Mouse (Mus musculus) CD8-positive naive resting alpha-beta T cell, adult 2 months (primary cell): Measurements from ENCODE around the gene Chac1.

Experiments
- DNase-seq, 2 experiments: peaks; one replicate each; pipeline ENCODE4 v3.0.0; 2022; ENCODE audit warnings: low read depth in 2 of 2, low spot score in 2 of 2

Gene Chac1

DNA sequence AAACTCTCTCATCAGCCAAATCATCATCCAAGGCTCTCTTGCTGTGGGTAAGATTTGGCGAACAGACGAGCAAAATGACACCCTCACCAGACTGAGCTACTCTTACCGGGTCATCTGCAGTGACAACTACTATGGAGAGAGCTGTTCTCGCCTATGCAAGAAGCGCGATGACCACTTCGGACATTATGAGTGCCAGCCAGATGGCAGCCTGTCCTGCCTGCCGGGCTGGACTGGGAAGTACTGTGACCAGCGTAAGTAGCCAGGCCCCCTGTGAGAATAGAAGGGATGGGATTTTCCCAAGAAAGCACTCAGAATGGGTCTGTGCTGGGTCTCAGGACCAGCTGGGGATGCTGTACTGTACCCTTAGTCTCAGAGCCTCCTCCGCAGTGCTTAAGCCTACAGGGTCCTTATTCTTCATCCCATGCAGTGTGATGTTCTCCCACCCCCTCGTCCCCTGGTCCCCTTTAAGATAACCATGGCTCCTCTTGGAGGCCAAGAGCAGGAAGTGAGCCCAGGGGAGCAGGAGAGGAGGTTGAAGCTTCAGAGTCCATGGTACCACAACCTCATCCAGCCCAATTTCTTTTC, 23.0 kb upstream of the Chac1 start:
- no peak for DNase-seq

DNA sequence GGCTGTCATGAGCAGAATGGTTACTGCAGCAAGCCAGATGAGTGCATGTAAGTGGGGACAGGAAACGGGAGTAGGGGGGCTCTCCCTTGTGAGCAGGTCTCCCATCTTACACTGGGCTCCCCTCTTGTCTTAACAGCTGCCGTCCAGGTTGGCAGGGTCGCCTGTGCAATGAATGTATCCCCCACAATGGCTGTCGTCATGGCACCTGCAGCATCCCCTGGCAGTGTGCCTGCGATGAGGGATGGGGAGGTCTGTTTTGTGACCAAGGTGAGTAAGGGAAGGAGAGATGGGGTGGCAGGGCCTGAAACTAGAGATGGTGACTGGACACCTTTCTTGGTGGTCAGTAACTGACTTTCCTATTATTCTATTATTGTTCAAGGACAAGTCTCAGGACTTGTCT, 22.5 kb upstream of the Chac1 start:
- no peak for DNase-seq

DNA sequence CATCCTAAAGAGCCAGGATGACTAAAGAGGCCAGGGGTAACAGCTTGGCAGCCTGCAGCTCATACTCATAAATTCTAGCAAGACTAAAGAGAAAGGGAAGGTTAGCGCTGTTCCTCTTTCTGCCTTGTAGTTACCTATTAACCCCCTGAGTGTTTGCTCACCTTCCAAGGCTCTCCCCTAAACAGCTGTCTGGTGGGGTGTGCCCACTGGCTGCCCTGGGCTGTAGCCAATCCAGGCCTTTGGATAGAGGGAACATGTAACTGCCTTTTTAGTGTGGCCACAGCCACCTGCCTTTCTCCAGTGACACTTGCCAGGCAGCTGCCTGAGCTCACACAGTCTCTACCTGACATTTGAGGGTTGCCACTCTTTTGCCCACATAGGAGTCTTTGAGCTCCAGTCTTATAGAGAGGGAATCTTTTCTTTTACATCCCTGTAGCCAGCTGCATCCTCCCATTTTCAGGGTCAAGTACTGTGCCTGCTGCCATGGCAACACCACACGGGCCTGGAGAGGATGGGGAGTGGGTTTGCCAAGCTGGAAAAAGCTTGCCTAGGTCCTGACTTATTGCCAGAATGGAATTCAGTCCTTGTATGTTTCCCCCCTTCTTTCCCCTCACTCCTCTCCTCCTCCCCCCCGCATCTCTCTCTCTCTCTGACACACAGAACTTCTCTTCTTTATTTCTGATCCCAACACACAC, 21.8 kb upstream of the Chac1 start:
- no peak for DNase-seq

DNA sequence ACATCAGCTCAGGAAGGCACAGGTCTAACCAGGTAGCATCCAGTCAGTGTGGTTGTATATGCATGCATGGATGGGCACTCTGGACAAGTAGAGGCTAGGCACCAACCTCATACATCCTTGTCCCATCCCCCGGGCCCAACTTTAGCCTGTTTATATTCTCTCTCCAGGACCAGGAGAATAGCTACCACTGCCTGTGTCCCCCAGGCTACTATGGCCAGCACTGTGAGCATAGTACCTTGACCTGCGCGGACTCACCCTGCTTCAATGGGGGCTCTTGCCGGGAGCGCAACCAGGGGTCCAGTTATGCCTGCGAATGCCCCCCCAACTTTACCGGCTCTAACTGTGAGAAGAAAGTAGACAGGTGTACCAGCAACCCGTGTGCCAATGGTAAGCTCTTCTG, 20.2 kb upstream of the Chac1 start:
- no peak for DNase-seq

DNA sequence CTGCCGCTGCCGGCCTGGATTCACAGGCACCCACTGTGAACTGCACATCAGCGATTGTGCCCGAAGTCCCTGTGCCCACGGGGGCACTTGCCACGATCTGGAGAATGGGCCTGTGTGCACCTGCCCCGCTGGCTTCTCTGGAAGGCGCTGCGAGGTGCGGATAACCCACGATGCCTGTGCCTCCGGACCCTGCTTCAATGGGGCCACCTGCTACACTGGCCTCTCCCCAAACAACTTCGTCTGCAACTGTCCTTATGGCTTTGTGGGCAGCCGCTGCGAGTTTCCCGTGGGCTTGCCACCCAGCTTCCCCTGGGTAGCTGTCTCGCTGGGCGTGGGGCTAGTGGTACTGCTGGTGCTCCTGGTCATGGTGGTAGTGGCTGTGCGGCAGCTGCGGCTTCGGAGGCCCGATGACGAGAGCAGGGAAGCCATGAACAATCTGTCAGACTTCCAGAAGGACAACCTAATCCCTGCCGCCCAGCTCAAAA, 18.8 kb upstream of the Chac1 start:
- DNase-seq, result no peak

DNA sequence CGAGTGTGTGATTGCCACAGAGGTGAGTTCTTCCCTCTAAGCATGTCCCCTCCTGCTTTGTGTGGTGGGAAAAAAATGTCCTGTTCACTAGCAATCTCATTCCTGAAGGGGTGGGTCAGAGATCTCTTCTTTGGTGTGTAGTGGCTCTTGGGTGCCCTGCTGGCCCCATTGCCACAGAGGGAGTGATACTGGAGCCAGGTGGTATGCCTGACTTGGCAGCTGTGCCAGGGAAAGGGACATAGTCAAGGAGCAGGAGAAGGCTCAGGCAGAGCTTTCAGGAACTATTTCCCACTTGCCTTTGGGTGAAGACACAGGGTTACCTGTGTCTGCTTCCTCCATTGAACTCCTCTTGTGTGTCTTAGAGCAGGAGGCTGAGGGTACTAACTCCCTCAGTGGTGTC, 16.9 kb upstream of the Chac1 start:
- no peak for DNase-seq

DNA sequence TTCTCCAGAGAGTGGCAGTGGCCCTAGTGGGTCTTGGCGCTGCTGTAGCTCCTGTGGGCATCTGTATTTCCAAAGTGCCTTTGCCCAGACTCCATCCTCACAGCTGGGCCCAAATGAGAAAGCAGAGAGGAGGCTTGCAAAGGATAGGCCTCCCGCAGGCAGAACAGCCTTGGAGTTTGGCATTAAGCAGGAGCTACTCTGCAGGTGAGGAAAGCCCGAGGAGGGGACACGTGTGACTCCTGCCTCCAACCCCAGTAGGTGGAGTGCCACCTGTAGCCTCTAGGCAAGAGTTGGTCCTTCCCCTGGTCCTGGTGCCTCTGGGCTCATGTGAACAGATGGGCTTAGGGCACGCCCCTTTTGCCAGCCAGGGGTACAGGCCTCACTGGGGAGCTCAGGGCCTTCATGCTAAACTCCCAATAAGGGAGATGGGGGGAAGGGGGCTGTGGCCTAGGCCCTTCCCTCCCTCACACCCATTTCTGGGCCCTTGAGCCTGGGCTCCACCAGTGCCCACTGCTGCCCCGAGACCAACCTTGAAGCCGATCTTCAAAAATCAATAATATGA, 16.0 kb upstream of the Chac1 start:
- DNase-seq, result no peak

DNA sequence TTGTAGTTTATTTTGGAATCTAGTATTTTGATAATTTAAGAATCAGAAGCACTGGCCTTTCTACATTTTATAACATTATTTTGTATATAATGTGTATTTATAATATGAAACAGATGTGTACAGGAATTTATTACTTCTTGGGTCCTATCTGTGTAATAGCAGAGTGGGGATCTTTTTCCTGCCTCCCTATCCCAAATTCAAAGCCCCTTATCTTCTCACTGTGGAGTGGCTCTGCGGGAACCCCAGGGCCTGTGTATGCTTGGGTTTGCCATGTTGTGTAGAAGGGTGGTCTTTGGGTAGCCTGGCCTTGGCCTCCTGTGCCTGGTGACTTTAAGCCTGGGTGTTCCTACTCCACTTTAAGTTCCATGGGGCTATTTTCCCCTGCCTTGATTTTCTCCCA, 15.5 kb upstream of the Chac1 start:
- no peak for DNase-seq

DNA sequence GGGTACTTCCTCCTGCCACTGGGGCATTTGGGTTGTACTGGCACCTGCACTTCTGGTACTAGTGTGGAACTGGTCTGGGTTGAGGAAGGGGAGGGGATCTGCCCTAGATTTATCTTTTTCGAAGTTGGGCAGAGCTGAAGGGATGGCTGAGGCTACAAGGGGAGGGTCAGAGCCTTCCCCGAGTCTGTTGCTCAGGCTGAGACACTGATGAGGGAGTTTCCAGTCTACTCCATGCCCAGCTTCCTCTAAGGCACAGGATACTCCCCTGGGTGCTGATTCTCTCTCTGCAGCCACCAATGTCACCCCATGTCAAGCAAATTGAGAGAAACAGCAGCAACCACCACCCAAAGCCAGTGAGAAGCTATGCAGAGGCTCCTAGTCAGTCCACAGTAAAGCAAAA, 15.0 kb upstream of the Chac1 start:
- DNase-seq, result no peak

DNA sequence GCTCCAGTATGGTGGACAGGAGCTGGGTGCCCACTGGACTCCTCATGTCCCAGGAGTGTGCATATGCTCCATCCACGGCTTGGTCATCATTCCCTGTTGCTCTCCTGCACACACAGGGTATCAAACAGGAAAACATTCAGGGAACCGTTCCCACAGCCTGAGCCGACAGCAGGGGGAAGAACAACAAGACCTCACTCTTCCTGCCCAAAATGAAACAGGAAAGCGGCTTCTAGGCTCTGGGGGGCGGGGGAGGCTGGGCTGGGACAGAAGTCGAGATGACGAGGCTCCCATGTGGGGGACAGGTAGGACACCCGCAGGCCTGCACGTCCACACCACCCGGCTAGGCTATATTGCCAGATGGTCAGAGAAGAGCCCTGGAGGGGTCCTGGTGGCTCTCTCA, 14.6 kb upstream of the Chac1 start:
- DNase-seq, result no peak

DNA sequence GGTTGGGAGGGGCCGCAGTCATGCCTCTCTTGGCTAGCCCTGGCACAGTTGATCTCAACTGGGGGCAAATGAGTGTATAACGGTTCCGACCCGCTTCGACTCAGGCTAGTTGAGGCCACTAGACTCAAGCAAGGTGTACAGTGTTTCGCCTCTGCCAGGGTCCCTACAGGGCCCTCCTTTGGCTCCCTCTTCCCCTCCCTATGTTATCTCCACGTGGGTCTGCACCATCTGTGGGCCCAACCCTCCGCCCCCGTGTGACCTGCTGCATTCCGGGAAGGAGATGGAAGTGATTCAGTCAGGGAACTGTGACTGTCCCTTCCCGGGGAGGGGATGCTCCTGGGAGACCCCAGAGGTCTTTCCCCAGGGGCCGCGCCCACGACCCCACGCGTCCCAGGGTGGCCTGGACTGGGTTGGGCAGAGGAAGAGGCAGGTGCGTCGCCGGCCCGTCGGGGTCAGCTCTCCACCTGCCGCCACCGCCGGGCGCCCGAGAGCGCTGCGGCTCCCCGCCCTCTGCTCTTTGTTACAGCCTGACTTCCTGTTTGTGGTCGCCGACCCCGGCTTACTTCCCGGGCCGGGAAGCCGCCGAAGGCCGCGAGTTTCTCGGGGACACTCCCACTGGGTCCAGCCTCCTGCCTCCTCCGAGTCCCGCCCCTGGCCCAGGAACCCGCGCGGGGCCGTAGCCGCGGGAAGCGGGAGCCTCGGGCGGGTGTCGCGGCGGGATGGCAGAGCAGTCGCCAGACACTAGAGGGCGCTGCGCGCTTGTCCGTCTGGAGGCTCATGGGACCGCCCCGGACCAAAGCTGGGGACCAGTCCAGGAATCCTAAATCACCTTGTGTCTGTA, 13.4 kb upstream of the Chac1 start:
- DNase-seq, result peak; percentile 68 to 69

DNA sequence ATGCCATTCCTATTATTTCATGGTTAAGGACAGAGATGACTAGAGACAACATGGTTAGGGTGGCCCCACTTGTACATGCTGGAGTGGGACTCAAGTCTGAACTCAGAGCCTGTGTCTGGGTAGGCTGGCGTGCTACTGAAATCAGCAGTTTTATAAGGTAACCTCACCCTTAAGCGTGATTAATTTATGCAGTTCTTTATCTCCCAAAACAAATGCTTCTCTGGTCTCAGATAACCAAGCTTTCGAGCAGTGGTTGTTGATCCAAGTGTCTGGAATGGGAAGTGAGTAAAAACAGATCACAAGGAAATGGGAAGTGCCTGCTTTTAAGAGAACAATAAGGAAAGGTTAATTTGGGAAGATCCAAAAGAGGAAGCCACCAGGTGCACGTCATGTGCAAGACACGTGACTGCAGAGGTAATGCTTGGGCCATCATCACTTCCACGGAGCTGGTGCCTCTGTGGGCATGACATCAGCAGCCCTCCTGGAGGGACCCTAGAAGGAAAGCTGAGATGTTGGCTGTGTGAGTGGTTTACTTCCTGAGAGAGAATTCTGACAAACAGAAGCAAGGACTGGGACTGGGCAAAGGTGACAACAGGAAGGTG, 6.4 kb upstream of the Chac1 start:
- DNase-seq, result no peak

DNA sequence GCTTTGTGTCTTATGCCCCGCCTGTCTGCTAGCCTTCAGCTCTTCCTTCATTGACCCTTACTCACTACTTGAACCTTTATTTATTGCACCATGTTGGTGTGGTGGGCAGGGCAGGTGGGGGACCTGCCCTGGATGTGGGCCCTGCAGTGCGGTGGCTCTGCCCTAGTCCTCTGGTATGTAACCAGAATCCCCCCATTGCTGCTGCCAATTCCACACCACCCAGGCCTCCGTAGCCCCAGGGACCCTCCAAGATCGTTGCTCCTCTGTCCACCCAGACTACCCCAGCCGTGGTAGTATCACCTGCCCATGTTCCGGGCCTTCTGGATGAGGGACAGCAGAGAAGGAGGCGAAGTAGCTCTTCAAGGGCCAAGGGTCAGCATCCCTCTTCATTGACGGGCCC, 2.7 kb downstream of the Chac1 start:
- no peak for DNase-seq

DNA sequence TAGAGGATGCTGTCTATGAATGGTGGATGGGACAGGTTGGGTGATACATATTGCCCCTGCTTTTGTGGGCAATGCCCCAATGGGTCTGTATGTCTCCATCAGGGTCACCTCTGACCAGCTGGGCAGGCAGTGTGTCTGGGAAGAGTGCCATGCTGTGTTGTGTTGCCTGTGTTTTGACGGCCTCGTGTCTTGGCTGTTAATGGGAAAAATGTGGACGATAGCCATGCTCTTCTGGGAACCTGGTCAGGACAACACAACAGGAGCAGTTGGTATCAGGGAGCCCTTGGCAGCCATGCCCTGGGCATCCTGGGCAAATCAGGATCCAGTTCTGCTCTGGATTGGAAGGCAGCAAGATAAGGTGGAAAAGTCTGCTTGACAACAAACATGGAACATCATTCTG, 4.1 kb downstream of the Chac1 start:
- no peak for DNase-seq

DNA sequence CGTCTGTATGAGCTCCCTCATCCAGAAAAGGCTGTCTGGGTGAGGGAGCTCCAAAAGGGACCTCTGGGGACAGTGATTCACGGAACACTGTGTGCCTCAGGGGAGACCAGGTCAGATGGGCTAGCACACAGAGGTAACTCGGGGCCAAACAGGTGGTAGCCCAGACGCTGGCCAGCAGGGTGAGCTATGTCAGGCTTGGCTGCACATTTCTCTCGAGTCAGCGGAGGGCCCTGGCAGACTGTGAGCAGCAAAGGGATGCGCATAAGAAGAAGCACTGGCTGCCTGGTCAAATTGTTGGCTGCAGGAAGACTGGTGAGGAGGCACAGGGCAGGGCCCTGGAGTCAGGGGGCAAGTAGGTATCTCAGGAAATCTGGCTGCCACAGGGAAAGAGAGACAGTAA, 4.6 kb downstream of the Chac1 start:
- no peak for DNase-seq

DNA sequence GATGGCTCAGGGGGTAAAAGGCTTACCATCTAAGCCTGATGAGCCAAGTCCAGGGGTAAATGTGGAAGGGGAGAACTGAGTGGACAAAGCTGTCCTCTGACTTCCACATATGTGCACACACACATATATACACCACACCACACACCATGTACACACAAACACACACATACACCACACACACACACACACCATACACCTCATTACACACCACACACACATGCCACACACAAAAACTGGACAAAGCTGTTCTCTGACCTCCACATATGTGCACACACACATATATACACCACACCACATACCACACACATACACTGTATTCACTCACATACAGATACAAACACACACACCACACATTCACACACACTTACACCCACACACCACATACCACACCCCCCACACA, 5.3 kb downstream of the Chac1 start:
- DNase-seq, result no peak

DNA sequence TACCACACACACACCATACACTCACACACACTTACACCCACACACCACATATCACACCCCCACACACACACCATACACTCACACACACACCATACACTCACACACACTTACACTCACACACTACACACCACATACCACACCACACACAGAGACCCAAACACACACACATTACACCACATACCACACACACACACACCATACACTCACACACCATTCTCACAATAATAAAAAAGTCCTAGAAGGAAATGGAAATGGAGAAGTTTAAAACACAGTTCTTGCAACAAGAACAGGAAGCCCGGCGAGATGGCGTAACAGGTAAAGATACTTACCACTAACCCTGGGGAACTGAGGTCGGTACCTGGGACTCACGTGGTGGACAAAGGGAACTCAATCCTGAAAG, 5.8 kb downstream of the Chac1 start:
- no peak for DNase-seq

DNA sequence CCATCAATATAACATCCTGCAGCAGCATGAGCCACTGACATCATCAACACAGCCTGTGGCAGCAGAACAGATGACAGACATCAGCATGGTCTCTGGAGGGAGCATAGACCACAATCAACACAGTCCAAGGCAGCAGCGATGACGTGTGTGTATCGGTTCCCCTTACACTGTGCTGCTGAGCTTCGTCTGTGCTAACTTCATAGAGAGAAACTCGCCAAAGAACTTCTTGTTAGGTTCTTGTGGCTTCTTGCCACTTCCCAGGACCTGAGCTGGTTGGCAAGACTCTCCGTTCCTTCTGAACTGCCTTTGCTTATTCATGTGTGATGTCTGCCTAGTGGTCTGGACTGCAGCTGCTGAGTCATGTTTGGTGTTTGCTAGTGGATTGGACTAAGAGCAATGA, 7.2 kb downstream of the Chac1 start:
- DNase-seq, result no peak

DNA sequence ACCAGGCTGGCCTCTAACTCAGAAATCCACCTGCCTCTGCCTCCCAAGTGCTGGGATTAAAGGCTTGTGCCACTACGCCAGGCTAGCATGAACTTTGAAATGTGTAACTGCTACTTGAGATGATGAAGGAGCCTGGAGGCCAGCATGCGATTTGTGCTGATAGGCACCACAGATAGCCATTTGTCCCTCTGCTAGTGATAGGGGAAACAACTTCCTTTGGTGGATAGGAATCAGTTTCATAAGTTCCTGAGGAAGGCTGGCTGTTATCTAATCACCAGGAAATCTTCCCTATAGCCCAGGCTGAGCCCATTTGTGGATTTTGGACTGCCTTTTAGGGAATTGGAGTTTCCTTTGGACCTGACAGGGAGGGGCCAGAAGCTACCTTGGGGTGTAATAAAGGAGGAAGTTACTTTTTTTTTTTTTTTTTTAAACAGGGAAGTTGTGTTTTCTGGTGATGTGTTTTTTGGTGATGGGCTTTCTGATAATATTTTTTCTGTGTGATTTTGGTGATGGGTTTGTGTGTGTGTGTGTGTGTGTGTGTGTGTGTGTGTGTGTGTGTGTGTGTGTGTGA, 8.8 kb downstream of the Chac1 start:
- no peak for DNase-seq

DNA sequence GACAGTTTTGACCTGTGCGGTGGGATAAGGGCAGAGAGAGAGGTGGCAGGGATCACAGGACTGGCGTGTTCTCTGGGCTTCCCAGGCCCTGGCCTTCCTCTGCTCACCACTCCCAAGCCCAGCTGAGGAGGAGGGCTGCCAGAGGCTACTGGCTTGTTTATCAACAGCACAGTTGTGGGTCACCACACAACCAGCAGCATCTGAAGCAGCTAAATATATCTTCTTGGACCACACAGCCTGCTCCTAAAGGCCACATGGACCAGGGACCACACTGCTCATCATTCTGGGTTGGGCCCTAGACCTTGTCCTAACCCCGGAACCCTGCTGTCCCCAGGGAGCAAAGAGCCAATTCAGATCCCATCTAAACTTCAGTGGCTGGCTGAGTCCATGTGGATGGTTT, 13.9 kb downstream of the Chac1 start:
- no peak for DNase-seq

DNA sequence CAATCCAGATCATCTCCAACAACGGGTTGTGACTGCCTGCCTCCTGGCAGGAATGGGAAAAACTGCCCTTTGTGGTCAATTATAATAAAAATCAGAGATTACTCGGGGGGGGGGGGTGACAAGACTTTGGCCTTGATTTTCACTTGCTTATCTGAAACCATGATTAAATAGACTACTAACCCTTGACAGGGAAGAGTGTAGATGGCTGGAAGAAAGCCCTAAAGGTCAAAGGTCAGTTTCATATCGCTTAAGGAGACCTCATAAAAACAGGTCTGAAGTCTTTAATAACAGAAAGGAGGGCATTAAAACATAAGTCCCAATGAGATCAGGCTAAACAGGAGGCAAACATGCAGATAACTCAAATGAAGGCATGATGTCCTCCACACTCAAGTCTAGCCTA, 16.3 kb downstream of the Chac1 start:
- DNase-seq, result no peak
